Mouse (Mus musculus) heart, adult 2 months (tissue): ENCODE measurements around the gene Mark1. TPM values are rescaled to one million over a fixed set of nuclear protein-coding genes. Genes with fewer than 3 reads are reported as not detected.
A peak's percentile ranks its signal among the peaks of the same experiment; 100 is the strongest.

Experiments
- DNase-seq, 2 experiments: peaks; one replicate each; pipeline ENCODE4 v3.0.0; 2021
- H3K27ac ChIP-seq: fragments of 200-600 bp; 2 replicates; pipeline ENCODE4 v1.8.1; 2022
- H3K27me3 ChIP-seq: fragments of 200-500 bp; 2 replicates; pipeline ENCODE4 v1.6.1; 2012; ENCODE audit warnings: mild to moderate bottlenecking, low read length, inconsistent platforms, mixed read lengths; ENCODE audit not compliant: control insufficient read depth, insufficient read depth
- H3K36me3 ChIP-seq: fragments of 200-500 bp; 2 replicates; pipeline ENCODE4 v1.6.1; 2012; ENCODE audit warnings: low read length, inconsistent platforms; ENCODE audit not compliant: control insufficient read depth, insufficient read depth
- H3K4me1 ChIP-seq: fragments of 200-500 bp; 2 replicates; pipeline ENCODE4 v1.6.1; 2011; ENCODE audit warnings: low read length; ENCODE audit not compliant: control insufficient read depth, insufficient read depth
- H3K4me3 ChIP-seq: fragments of 200-600 bp; 2 replicates; pipeline ENCODE4 v1.8.1; 2022
- H3K79me2 ChIP-seq: fragments of 200-500 bp; replicated peaks from 2 replicates; pipeline ENCODE4 v1.6.1; 2012; ENCODE audit warnings: mild to moderate bottlenecking, inconsistent platforms, low read length, moderate library complexity, mixed read lengths; ENCODE audit not compliant: control insufficient read depth, insufficient read depth
- H3K9ac ChIP-seq: fragments of 200-500 bp; 2 replicates; pipeline ENCODE4 v1.6.1; 2012; ENCODE audit warnings: low read depth, mild to moderate bottlenecking, control low read depth, inconsistent platforms, low read length, mixed read lengths
- CTCF ChIP-seq: fragments of 200-600 bp; IDR thresholded peaks from 2 replicates; pipeline ENCODE4 v1.8.1; 2022; ENCODE audit warnings: antibody characterized with exemption, mild to moderate bottlenecking, moderate library complexity
- EP300 ChIP-seq: fragments of 200-500 bp; IDR thresholded peaks from 2 replicates; pipeline ENCODE4 v1.6.1; 2011; ENCODE audit warnings: low read depth, low read length, control low read depth; ENCODE audit not compliant: insufficient read depth
- POLR2A ChIP-seq: fragments of 200-500 bp; IDR thresholded peaks from 2 replicates; pipeline ENCODE4 v1.6.1; 2011; ENCODE audit warnings: mild to moderate bottlenecking, low read depth, low read length, control low read depth; ENCODE audit not compliant: insufficient read depth
- WGBS: fragments of 180-500 bp; shearing (Covaris S2); methylation state at CpG from one replicate; pipeline ENCODE4 v1.1.7; 2018; 5-methylcytosine and 5-hydroxymethylcytosine counted together
- intact Hi-C: fragments of 180-260 bp; cut with DNase I; formaldehyde crosslinking; loops from one replicate; pipeline ENCODE4 v1.15.1; 2025
- polyA plus RNA-seq: library from polyadenylated mRNA; depleted of rRNA; stranded (reverse); fragments of >200 nt; gene quantifications from 2 replicates; pipeline ENCODE4 v1.2.3, GENCODE M21; 2012
- total RNA-seq, 2 experiments: library from RNA; stranded (reverse); gene quantifications; 2 replicates each; pipeline ENCODE4 v1.2.3; 2021

Gene Mark1
- total and polyA plus RNA-seq, 3 experiments: 3.3 to 7.8 (median 6.7) TPM

GRCm38 (mm10) chr1:184969374-184969773 is 30.0 kb downstream of the Mark1 start:
- WGBS: 57% methylated on average over 4 of the region's 4 CpGs
- Histone ChIP-seq H3K36me3 (no peaks in the 10 kb centered on the region), H3K27ac (no peak overlapping the region), H3K79me2 (no peaks in the 10 kb centered on the region; the same call in 1 of the 2 replicates), H3K27me3 (no peaks in the 10 kb centered on the region), H3K4me3 (no peak overlapping the region), H3K9ac (no peak overlapping the region), H3K4me1 (no peaks in the 10 kb centered on the region)
- no peak for TF ChIP-seq CTCF
- TF ChIP-seq EP300: no peak
- no peak for TF ChIP-seq POLR2A
- DNase-seq: no peak
- intact Hi-C loops: no loop called here

GRCm38 (mm10) chr1:184965682-184966360 is 33.5 kb downstream of the Mark1 start:
- TF ChIP-seq EP300 (no peak), CTCF (peak; percentile 63), POLR2A (no peak)
- Histone ChIP-seq H3K27me3 (no peaks in the 10 kb centered on the region), H3K79me2 (no peaks in the 10 kb centered on the region; the same call in 1 of the 2 replicates), H3K36me3 (no peaks in the 10 kb centered on the region), H3K9ac (no peak overlapping the region), H3K27ac (no peak overlapping the region), H3K4me3 (no peak overlapping the region), H3K4me1 (no peaks in the 10 kb centered on the region)
- DNase-seq: peak; percentile 44 to 56
- intact Hi-C loops: loop anchor here (1.0 kb wide), 1 partner anchor 227 kb away; no protein-coding TSS in a partner anchor
- WGBS: 30% methylated on average over 12 of the region's 12 CpGs

GRCm38 (mm10) chr1:184963121-184963693 is 36.2 kb downstream of the Mark1 start:
- Histone ChIP-seq H3K4me1 (no peaks in the 10 kb centered on the region), H3K36me3 (no peaks in the 10 kb centered on the region), H3K27ac (no peak overlapping the region), H3K27me3 (no peaks in the 10 kb centered on the region), H3K4me3 (no peak overlapping the region), H3K9ac (no peak overlapping the region), H3K79me2 (no peaks in the 10 kb centered on the region)
- intact Hi-C loops: no loop called here
- WGBS: 52% methylated on average over 12 of the region's 12 CpGs
- TF ChIP-seq CTCF: no peak
- no peak for TF ChIP-seq POLR2A
- TF ChIP-seq EP300: no peak
- no peak for DNase-seq

GRCm38 (mm10) chr1:184961853-184962252 is 37.5 kb downstream of the Mark1 start:
- Histone ChIP-seq H3K79me2 (no peaks in the 10 kb centered on the region), H3K4me1 (no peaks in the 10 kb centered on the region), H3K9ac (no peak overlapping the region), H3K27ac (no peak overlapping the region), H3K4me3 (no peak overlapping the region), H3K36me3 (no peaks in the 10 kb centered on the region), H3K27me3 (no peaks in the 10 kb centered on the region)
- 82% methylated on average over 5 of the region's 5 CpGs for WGBS
- DNase-seq: no peak
- intact Hi-C loops: no loop called here
- TF ChIP-seq CTCF (no peak), EP300 (no peak), POLR2A (no peak)

- H3K79me2 ChIP-seq: no peaks in the 10 kb centered on the region
- H3K27me3 ChIP-seq: no peaks in the 10 kb centered on the region
- H3K9ac ChIP-seq: no peak overlapping the region
- H3K4me3 ChIP-seq: no peak overlapping the region
- intact Hi-C loops: no loop called here
- no peaks in the 10 kb centered on the region for H3K36me3 ChIP-seq
- H3K4me1 ChIP-seq: no peaks in the 10 kb centered on the region
- WGBS: 64% methylated on average over 9 of the region's 9 CpGs
- DNase-seq: no peak
- H3K27ac ChIP-seq: no peak overlapping the region
- no peak for TF ChIP-seq EP300
- TF ChIP-seq POLR2A: no peak
- no peak for TF ChIP-seq CTCF
These were observed 40.6 kb downstream of the Mark1 start for GRCm38 (mm10) chr1:184958818-184959217.

- Histone ChIP-seq H3K9ac (no peak overlapping the region), H3K79me2 (no peaks in the 10 kb centered on the region), H3K36me3 (no peaks in the 10 kb centered on the region), H3K4me3 (no peak overlapping the region), H3K4me1 (no peaks in the 10 kb centered on the region), H3K27ac (no peak overlapping the region), H3K27me3 (no peaks in the 10 kb centered on the region)
- DNase-seq: no peak
- TF ChIP-seq CTCF: no peak
- TF ChIP-seq EP300: no peak
- no peak for TF ChIP-seq POLR2A
- intact Hi-C loops: no loop called here
- WGBS: 55% methylated on average over 6 of the region's 6 CpGs
These were observed 41.0 kb downstream of the Mark1 start for GRCm38 (mm10) chr1:184958388-184958787.
